Mouse (Mus musculus) embryonic fibroblast, embryonic 13.5 days (primary cell): ENCODE results near the gene Rbpj.

ENCODE experiments used
- CTCF ChIP-seq: IDR thresholded peaks from 2 replicates; pipeline ENCODE4 v1.5.1; 2011; ENCODE audit warnings: mild to moderate bottlenecking, control low read depth, low read length, moderate library complexity, borderline replicate concordance; ENCODE audit not compliant: insufficient read depth
- POLR2A ChIP-seq: IDR thresholded peaks from 2 replicates; pipeline ENCODE4 v1.6.1; 2011; ENCODE audit warnings: low read depth, mild to moderate bottlenecking, control low read depth, low read length, moderate library complexity

GRCm38 (mm10) chr5:53479161-53479560 is 13.2 kb downstream of the Rbpj start:
- TF ChIP-seq CTCF = no peak
- TF ChIP-seq POLR2A = no peak
